Mouse (Mus musculus) heart, embryonic 16.5 days (tissue): ENCODE data around the gene Fkbp9. TPM values are rescaled to one million over a fixed set of nuclear protein-coding genes. Genes with fewer than 3 reads are reported as not detected.
"Not testable (repeated sequence)": the region's sequence is repeated elsewhere in the genome, so short reads cannot be mapped to it uniquely, and the experiment has no call there.

Experiments used
- ATAC-seq: fragments of 200-750 bp; cut with Nextera tagmentation; replicated peaks from 2 replicates; pipeline ENCODE4 v1.8.0; 2017; ENCODE audit warnings: moderate number of reproducible peaks; ENCODE audit not compliant: insufficient read depth, low FRiP score; ENCODE audit errors: extremely low read depth
- H3K27ac ChIP-seq: fragments of 300-500 bp; sonication (generic); 2 replicates; pipeline ENCODE4 v1.5.1; 2014; ENCODE audit warnings: mild to moderate bottlenecking, low read length, control low read depth, moderate library complexity
- H3K27me3 ChIP-seq: fragments of 300-500 bp; sonication (generic); 2 replicates; pipeline ENCODE4 v1.6.1; 2014; ENCODE audit warnings: low read length, mixed read lengths; ENCODE audit not compliant: control insufficient read depth, insufficient read depth
- H3K36me3 ChIP-seq: fragments of 300-500 bp; sonication (generic); 2 replicates; pipeline ENCODE4 v1.6.1; 2014; ENCODE audit not compliant: control insufficient read depth, insufficient read depth
- H3K4me1 ChIP-seq: fragments of 300-500 bp; sonication (generic); 2 replicates; pipeline ENCODE4 v1.6.1; 2014; ENCODE audit warnings: low read length, mixed read lengths; ENCODE audit not compliant: control insufficient read depth, insufficient read depth
- H3K4me2 ChIP-seq: fragments of 300-500 bp; sonication (generic); 2 replicates; pipeline ENCODE4 v1.6.1; 2014; ENCODE audit warnings: low read depth, mild to moderate bottlenecking, control low read depth, low read length
- H3K4me3 ChIP-seq: fragments of 300-500 bp; sonication (generic); 2 replicates; pipeline ENCODE4 v1.5.1; 2014; ENCODE audit warnings: mild to moderate bottlenecking, control low read depth, low read length
- H3K9ac ChIP-seq: fragments of 300-500 bp; sonication (generic); 2 replicates; pipeline ENCODE4 v1.6.1; 2014; ENCODE audit warnings: low read length, control low read depth
- H3K9me3 ChIP-seq: fragments of 300-500 bp; sonication (generic); replicated peaks from 2 replicates; pipeline ENCODE4 v1.6.1; 2016; ENCODE audit warnings: low read length; ENCODE audit not compliant: control insufficient read depth
- WGBS: fragments of 180-500 bp; shearing (Covaris S2); extraction: QIAGEN DNeasy Blood & Tissue Kit; methylation state at CpG from one replicate; pipeline ENCODE4 v1.1.7; 2014; 5-methylcytosine and 5-hydroxymethylcytosine counted together
- polyA plus RNA-seq: library from polyadenylated mRNA; unstranded; fragments of >200 nt; fragmentation: Nextera tagmentation; extraction: Ambion mirVana; gene quantifications from 2 replicates; pipeline ENCODE4 v1.2.1, GENCODE M21; 2015

Gene Fkbp9
- polyA plus RNA-seq, 1 experiment from 2014 or later = 138 TPM

- WGBS = 61% methylated on average over 7 of the region's 7 CpGs
- Histone ChIP-seq H3K4me1 (peaks cover 2% of the 10 kb centered on the region), H3K4me3 (no peak overlapping the region), H3K9me3 (no peaks in the 10 kb centered on the region), H3K27me3 (no peaks in the 10 kb centered on the region), H3K27ac (no peak overlapping the region), H3K9ac (no peak overlapping the region), H3K4me2 (no peak overlapping the region), H3K36me3 (peaks cover 16% of the 10 kb centered on the region)
- ATAC-seq = no peak
Measured at GRCm38 (mm10) chr6:56850315-56850714, 18.5 kb downstream of the Fkbp9 start.

DNA sequence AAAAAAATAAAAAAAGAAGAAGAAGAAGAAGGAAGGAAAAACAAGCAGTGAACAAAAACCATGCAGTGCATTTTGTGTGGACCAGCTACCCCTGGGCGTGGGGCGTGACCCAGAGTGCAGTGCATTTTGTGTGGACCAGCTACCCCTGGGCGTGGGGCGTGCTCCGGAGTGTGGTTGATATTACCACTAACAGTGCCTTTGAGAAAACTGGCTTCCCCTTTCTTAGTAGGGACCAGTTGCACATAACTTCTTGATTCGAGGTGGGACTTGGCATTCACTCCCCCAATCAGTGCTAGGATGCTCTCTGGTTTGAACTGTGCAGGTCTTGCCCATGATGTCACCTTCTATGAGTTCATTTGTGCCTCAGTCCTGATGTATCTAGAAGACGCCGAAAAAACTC, 22.9 kb downstream of the Fkbp9 start:
- ATAC-seq = no peak
- Histone ChIP-seq H3K4me3 (no peak overlapping the region), H3K9ac (no peak overlapping the region), H3K27ac (no peak overlapping the region), H3K27me3 (no peaks in the 10 kb centered on the region), H3K4me1 (no peaks in the 10 kb centered on the region), H3K36me3 (peaks cover 19% of the 10 kb centered on the region), H3K9me3 (no peaks in the 10 kb centered on the region), H3K4me2 (no peak overlapping the region)
- WGBS = 92% methylated on average over 8 of the region's 8 CpGs

DNA sequence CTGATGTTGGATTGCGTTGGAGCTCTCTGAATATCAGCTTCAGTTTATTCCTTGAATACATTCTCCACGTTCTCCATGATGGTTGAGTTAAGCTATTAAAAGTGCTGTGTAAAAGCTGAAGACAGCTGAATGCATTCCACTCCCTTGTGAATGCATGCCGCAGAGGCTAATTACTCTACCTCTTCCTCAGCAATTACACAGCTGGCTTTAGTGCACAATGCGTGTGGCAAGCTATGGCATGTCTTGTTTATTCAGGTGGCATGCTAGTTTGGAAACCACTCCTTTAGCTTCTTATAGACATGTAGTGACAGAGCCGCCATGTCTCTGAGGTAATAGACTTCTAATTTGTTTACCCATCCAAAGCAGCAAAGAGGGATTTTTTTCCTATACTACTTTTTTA, 24.9 kb downstream of the Fkbp9 start:
- ATAC-seq = no peak
- 81% methylated on average over 5 of the region's 5 CpGs for WGBS
- Histone ChIP-seq H3K4me2 (no peak overlapping the region), H3K9ac (no peak overlapping the region), H3K9me3 (no peaks in the 10 kb centered on the region), H3K4me3 (no peak overlapping the region), H3K27ac (no peak overlapping the region), H3K4me1 (no peaks in the 10 kb centered on the region), H3K36me3 (peaks cover 25% of the 10 kb centered on the region), H3K27me3 (no peaks in the 10 kb centered on the region)

DNA sequence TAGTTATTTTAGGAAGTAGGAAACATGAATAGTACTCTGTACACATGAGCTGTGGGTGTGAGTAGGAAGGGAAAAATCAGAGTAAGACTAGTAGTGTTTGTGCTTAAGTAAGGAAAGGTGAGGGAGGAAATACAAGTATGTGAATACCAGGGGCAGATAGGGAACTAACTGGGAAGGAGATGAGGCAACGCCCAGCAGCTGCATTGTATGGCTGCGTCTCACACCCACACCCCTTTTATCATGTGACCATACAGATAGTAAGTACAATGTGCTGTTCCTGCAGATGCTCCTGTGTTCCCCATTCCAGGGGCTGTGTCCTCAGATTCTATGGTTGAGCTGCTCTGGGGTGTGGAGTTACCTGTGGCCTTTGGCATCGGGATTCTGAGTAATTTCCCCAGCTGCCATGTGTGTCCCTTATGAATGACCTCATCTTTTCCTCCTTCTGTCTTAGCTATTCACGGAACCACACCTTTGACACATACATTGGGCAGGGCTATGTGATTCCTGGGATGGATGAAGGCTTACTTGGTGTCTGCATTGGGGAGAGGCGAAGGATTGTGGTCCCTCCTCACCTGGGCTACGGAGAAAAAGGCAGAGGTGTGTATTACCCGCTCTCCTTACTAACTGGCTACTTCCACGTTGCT, 28.5 kb downstream of the Fkbp9 start:
- Histone ChIP-seq H3K4me3 (no peak overlapping the region), H3K4me1 (no peaks in the 10 kb centered on the region), H3K9ac (no peak overlapping the region), H3K36me3 (peaks cover 15% of the 10 kb centered on the region; the same call in 1 of the 2 replicates), H3K27ac (no peak overlapping the region), H3K27me3 (no peaks in the 10 kb centered on the region), H3K9me3 (no peaks in the 10 kb centered on the region), H3K4me2 (no peak overlapping the region)
- WGBS = 78% methylated on average over 8 of the region's 8 CpGs
- ATAC-seq = no peak

DNA sequence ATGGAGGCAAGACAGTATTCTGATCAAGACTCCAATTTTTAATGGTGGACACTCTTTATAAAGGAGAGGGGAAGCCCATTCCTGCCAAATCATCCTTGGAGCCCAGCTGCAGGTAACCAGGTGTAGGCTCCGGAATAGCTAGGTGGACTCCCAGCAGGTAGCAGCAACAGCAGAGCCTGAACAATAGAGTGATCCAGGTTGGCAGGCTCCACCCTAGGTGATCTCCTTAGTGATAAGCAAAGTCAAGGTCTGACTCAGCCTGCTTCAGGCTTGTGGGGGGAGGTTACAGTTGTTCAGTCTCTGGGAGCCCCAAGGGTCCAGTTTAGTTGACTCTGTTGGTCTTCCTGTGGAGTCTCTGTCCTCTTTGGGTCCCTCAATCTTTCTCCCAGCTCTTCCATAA, 35.0 kb downstream of the Fkbp9 start:
- not testable (repeated sequence) for H3K9me3 ChIP-seq, H3K4me2 ChIP-seq, H3K27me3 ChIP-seq, H3K36me3 ChIP-seq, H3K4me1 ChIP-seq, H3K27ac ChIP-seq, ATAC-seq, H3K4me3 ChIP-seq, H3K9ac ChIP-seq
- WGBS = 100% methylated on average over 1 of the region's 1 CpGs

DNA sequence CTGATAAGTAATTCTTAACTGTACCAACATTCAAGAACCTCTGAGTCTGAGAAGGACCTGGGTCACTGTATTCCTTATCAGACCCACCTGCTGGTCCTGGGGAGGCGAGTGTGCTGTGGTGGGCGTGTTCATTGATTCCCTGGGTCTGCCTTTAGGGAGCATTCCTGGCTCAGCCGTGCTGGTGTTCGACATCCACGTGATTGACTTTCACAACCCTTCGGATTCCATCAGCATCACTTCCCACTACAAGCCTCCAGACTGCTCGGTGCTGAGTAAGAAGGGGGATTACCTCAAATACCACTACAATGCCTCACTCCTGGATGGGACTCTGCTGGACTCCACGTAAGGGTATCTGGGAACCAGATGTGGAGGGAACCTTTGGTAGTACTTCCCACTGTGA, 36.7 kb downstream of the Fkbp9 start:
- H3K4me1 ChIP-seq = peaks cover 3% of the 10 kb centered on the region; the same call in 1 of the 2 replicates
- no peaks in the 10 kb centered on the region for H3K9me3 ChIP-seq
- WGBS = 61% methylated on average over 8 of the region's 8 CpGs
- no peaks in the 10 kb centered on the region for H3K27me3 ChIP-seq
- no peak for ATAC-seq
- H3K4me2 ChIP-seq = no peak overlapping the region
- no peak overlapping the region for H3K9ac ChIP-seq
- no peak overlapping the region for H3K27ac ChIP-seq
- H3K36me3 ChIP-seq = peaks cover 5% of the 10 kb centered on the region; the same call in 1 of the 2 replicates
- H3K4me3 ChIP-seq = no peak overlapping the region

DNA sequence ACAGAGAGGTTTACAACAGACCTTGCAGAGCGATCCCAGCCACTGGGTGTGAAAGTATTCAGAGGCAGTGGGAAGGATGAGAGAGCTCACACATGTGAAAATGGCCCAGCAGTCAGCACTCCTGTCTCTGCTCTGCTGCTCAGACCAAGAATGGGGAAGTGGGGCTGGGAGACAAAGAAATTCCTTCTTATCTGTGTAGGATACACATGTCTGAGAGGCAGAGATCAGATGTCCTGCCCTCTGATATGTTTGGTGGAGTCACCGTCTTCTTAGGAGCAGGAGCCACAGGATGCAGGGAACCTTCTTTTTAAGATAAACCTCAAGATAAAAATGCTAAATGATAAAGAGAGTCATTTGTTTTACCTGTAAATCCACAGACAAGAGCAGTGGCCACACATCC, 38.2 kb downstream of the Fkbp9 start:
- H3K4me1 ChIP-seq = peaks cover 3% of the 10 kb centered on the region; the same call in 1 of the 2 replicates
- H3K9me3 ChIP-seq = no peaks in the 10 kb centered on the region
- no peak for ATAC-seq
- H3K4me2 ChIP-seq = no peak overlapping the region
- H3K4me3 ChIP-seq = no peak overlapping the region
- H3K9ac ChIP-seq = no peak overlapping the region
- WGBS = 34% methylated on average over 2 of the region's 2 CpGs
- H3K27ac ChIP-seq = no peak overlapping the region
- no peaks in the 10 kb centered on the region for H3K27me3 ChIP-seq
- peaks cover 5% of the 10 kb centered on the region; the same call in 1 of the 2 replicates for H3K36me3 ChIP-seq

- Histone ChIP-seq H3K27me3 (no peaks in the 10 kb centered on the region), H3K4me2 (no peak overlapping the region), H3K9me3 (no peaks in the 10 kb centered on the region), H3K4me3 (no peak overlapping the region), H3K36me3 (peaks cover 14% of the 10 kb centered on the region), H3K9ac (no peak overlapping the region), H3K27ac (no peak overlapping the region), H3K4me1 (peaks cover 16% of the 10 kb centered on the region)
- no peak for ATAC-seq
- 51% methylated on average over 4 of the region's 4 CpGs for WGBS
Measured at GRCm38 (mm10) chr6:56876870-56877269, 45.0 kb downstream of the Fkbp9 start.

DNA sequence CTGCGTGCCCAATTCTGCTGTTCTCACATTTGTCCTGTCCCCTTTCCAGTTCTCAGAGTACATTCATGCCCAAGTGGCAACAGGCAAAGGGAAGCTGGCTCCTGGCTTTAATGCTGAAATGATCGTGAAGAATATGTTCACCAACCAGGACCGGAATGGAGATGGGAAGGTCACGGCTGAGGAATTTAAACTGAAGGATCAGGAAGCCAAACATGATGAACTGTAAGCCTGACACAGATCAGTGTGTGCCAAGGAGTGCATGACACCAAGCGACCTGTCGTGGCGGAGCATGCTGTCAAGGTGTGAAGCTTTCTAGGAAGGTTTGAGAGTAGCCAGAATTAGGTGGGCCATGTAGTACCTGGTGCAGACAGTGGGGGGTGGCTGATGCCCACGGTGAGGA, 46.1 kb downstream of the Fkbp9 start:
- no peak overlapping the region for H3K4me2 ChIP-seq
- ATAC-seq = no peak
- no peaks in the 10 kb centered on the region for H3K27me3 ChIP-seq
- no peak overlapping the region for H3K9ac ChIP-seq
- no peak overlapping the region for H3K4me3 ChIP-seq
- peaks cover 22% of the 10 kb centered on the region for H3K36me3 ChIP-seq
- H3K27ac ChIP-seq = peak overlapping the region; percentile 80
- WGBS = 87% methylated on average over 8 of the region's 8 CpGs
- H3K9me3 ChIP-seq = no peaks in the 10 kb centered on the region
- peaks cover 16% of the 10 kb centered on the region for H3K4me1 ChIP-seq
